Mouse (Mus musculus) kidney, embryonic 14.5 days (tissue): Measurements from ENCODE around the gene Ehmt1. TPM values are rescaled to one million over a fixed set of nuclear protein-coding genes. Genes with fewer than 3 reads are reported as not detected.

Source experiments
- ATAC-seq: fragments of 200-750 bp; cut with Nextera tagmentation; 2 replicates; pipeline ENCODE4 v1.8.0; 2017; ENCODE audit warnings: moderate number of reproducible peaks, mild to moderate bottlenecking, moderate TSS enrichment, moderate library complexity; ENCODE audit not compliant: low FRiP score, low TSS enrichment
- H3K27ac ChIP-seq: fragments of 300-500 bp; sonication (generic); 2 replicates; pipeline ENCODE4 v1.5.1; 2014; ENCODE audit warnings: low read depth, mild to moderate bottlenecking, low read length, moderate library complexity, mixed read lengths
- H3K27me3 ChIP-seq: fragments of 300-500 bp; sonication (generic); 2 replicates; pipeline ENCODE4 v1.6.1; 2014; ENCODE audit warnings: mild to moderate bottlenecking, low read length; ENCODE audit not compliant: control insufficient read depth, insufficient read depth
- H3K36me3 ChIP-seq: fragments of 300-500 bp; sonication (generic); 2 replicates; pipeline ENCODE4 v1.6.1; 2014; ENCODE audit warnings: low read length, mixed read lengths; ENCODE audit not compliant: control insufficient read depth, insufficient read depth
- H3K4me1 ChIP-seq: fragments of 300-500 bp; sonication (generic); 2 replicates; pipeline ENCODE4 v1.6.1; 2014; ENCODE audit warnings: low read length, mixed read lengths; ENCODE audit not compliant: control insufficient read depth, insufficient read depth
- H3K4me2 ChIP-seq: fragments of 300-500 bp; sonication (generic); replicated peaks from 2 replicates; pipeline ENCODE4 v1.6.1; 2014; ENCODE audit warnings: low read depth, mild to moderate bottlenecking, low read length
- H3K4me3 ChIP-seq: fragments of 300-500 bp; sonication (generic); 2 replicates; pipeline ENCODE4 v1.5.1; 2014; ENCODE audit warnings: mild to moderate bottlenecking, low read length
- H3K9ac ChIP-seq: fragments of 300-500 bp; sonication (generic); 2 replicates; pipeline ENCODE4 v1.6.1; 2014; ENCODE audit warnings: low read depth, mild to moderate bottlenecking, low read length, moderate library complexity
- H3K9me3 ChIP-seq: fragments of 300-500 bp; sonication (generic); 2 replicates; pipeline ENCODE4 v1.6.1; 2016; ENCODE audit warnings: low read length; ENCODE audit not compliant: control insufficient read depth
- WGBS: fragments of 180-500 bp; shearing (Covaris S2); extraction: QIAGEN DNeasy Blood & Tissue Kit; methylation state at CpG from one replicate; pipeline ENCODE4 v1.1.7; 2014; 5-methylcytosine and 5-hydroxymethylcytosine counted together
- microRNA-seq: library from miRNA; unstranded; fragments of <30 nt; microRNA quantifications from one replicate; pipeline ENCODE4, GENCODE M21; 2016
- polyA plus RNA-seq: library from polyadenylated mRNA; unstranded; fragments of >200 nt; fragmentation: Nextera tagmentation; extraction: Ambion mirVana; gene quantifications from 2 replicates; pipeline ENCODE4 v1.2.1, GENCODE M21; 2014

The Ehmt1 gene
- polyA plus RNA-seq, 1 experiment from 2014 or later, result 101 TPM

GRCm38 (mm10) chr2:24761923-24762445 is 157.4 kb downstream of the Ehmt1 start:
- peaks cover 21% of the 10 kb centered on the region for H3K27me3 ChIP-seq

GRCm38 (mm10) chr2:24755276-24755675 is 164.1 kb downstream of the Ehmt1 start:
- no peaks in the 10 kb centered on the region for H3K9me3 ChIP-seq
- H3K4me1 ChIP-seq, result no peaks in the 10 kb centered on the region
- H3K27me3 ChIP-seq, result no peaks in the 10 kb centered on the region
- peak; percentile 37; the same call in 1 of the 2 replicates for ATAC-seq
- H3K27ac ChIP-seq, result no peak overlapping the region
- 96% methylated on average over 1 of the region's 1 CpGs for WGBS
- no peak overlapping the region for H3K4me3 ChIP-seq
- H3K4me2 ChIP-seq, result no peak overlapping the region
- H3K9ac ChIP-seq, result no peak overlapping the region
- no peaks in the 10 kb centered on the region for H3K36me3 ChIP-seq

More at GRCm38 (mm10) chr2:24761923-24762445, 157.4 kb downstream of the Ehmt1 start:
- Histone ChIP-seq H3K4me2 (peak overlapping the region; percentile 99), H3K4me1 (peaks cover 10% of the 10 kb centered on the region; the same call in 1 of the 2 replicates), H3K9me3 (no peaks in the 10 kb centered on the region), H3K9ac (no peak overlapping the region), H3K27ac (no peak overlapping the region), H3K36me3 (no peaks in the 10 kb centered on the region), H3K4me3 (peak overlapping the region; percentile 58)
- ATAC-seq, result peak; percentile 82
- under 1% methylated on average over 34 of the region's 35 CpGs for WGBS

GRCm38 (mm10) chr2:24752599-24752998 is 166.8 kb downstream of the Ehmt1 start:
- WGBS, result 40% methylated on average over 4 of the region's 4 CpGs
- ATAC-seq, result no peak
- no peaks in the 10 kb centered on the region for H3K36me3 ChIP-seq

GRCm38 (mm10) chr2:24750051-24750450 is 169.4 kb downstream of the Ehmt1 start:
- ATAC-seq, result no peak
- Histone ChIP-seq H3K9me3 (no peaks in the 10 kb centered on the region), H3K27ac (no peak overlapping the region), H3K27me3 (no peaks in the 10 kb centered on the region), H3K4me3 (no peak overlapping the region), H3K9ac (no peak overlapping the region), H3K4me1 (no peaks in the 10 kb centered on the region), H3K36me3 (no peaks in the 10 kb centered on the region), H3K4me2 (no peak overlapping the region)
- 30% methylated on average over 3 of the region's 3 CpGs for WGBS

More at GRCm38 (mm10) chr2:24752599-24752998, 166.8 kb downstream of the Ehmt1 start:
- no peak overlapping the region for H3K4me3 ChIP-seq
- H3K9ac ChIP-seq, result no peak overlapping the region
- H3K4me2 ChIP-seq, result no peak overlapping the region
- no peaks in the 10 kb centered on the region for H3K9me3 ChIP-seq
- no peak overlapping the region for H3K27ac ChIP-seq
- no peaks in the 10 kb centered on the region for H3K27me3 ChIP-seq
- H3K4me1 ChIP-seq, result no peaks in the 10 kb centered on the region

- Histone ChIP-seq H3K4me1 (no peaks in the 10 kb centered on the region), H3K9me3 (no peaks in the 10 kb centered on the region), H3K4me3 (no peak overlapping the region), H3K27ac (no peak overlapping the region), H3K4me2 (no peak overlapping the region), H3K36me3 (no peaks in the 10 kb centered on the region), H3K27me3 (no peaks in the 10 kb centered on the region), H3K9ac (no peak overlapping the region)
- no peak for ATAC-seq
- 67% methylated on average over 7 of the region's 7 CpGs for WGBS
These were observed 171.5 kb downstream of the Ehmt1 start for GRCm38 (mm10) chr2:24747878-24748277.

Small RNA genes within 50 kb of the gene (microRNA-seq; reads per million reads assigned to microRNA genes)
- not detected for gene Gm22875

Other genes starting within 250 kb of the Ehmt1 start
- gene Cacna1b, start 156.5 kb downstream of the Ehmt1 start, polyA plus RNA-seq, result 0.39 and 1.4 TPM in 2 replicates
- 35.7 and 40.3 TPM in 2 replicates for gene Arrdc1, start 15.6 kb upstream of the Ehmt1 start, polyA plus RNA-seq
- 15.2 and 28.5 TPM in 2 replicates for gene Zmynd19, start 30.2 kb upstream of the Ehmt1 start, polyA plus RNA-seq
- 26.4 and 30.2 TPM in 2 replicates for gene Dph7, start 42.8 kb upstream of the Ehmt1 start, polyA plus RNA-seq
- gene Mrpl41, start 55.5 kb upstream of the Ehmt1 start, polyA plus RNA-seq, result 132 and 152 TPM in 2 replicates
- gene Pnpla7, start 56.4 kb upstream of the Ehmt1 start, polyA plus RNA-seq, result 6.0 and 7.5 TPM in 2 replicates
- gene Nsmf, start 134.7 kb upstream of the Ehmt1 start, polyA plus RNA-seq, result 57.4 and 67.7 TPM in 2 replicates
- 1.3 and 3.0 TPM in 2 replicates for gene Entpd8, start 160.7 kb upstream of the Ehmt1 start, polyA plus RNA-seq
- 0.36 and 0.53 TPM in 2 replicates for gene Noxa1, start 175.5 kb upstream of the Ehmt1 start, polyA plus RNA-seq